Comparison of ENCODE assay signal across 17 mouse cellular contexts in the genomic region with DNA sequence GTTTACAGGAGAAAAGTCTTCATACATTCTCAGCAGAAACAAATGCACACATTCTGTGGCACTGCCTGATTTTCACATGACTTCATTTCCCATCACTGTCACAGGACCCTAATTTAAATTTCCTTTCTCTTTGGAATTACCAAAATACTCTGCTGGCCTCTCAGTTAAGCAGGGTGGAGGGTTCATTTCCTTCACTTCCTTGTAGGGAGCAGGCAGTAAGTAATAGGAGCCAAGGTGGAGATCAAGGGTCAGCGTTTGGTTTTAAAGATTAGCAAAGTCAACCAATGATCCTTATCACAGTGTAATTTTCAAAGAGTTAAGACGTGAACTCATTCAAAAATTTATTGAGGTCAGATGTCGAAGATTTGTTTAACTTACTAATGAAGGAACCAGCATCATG.
"Had no signal": no experiment of that assay in that cellular context is flagged by ENCODE, and none has a peak within 500 bp of the region (broad histone marks: within the 10 kb centered on the region; RNA-seq: fewer than 3 reads in every experiment).

No protein-coding gene starts in this region.

- ATAC-seq: lung, postnatal 0 days; midbrain, embryonic 13.5 days; midbrain, embryonic 15.5 days had no signal

- H3K27me3 ChIP-seq: neural tube, embryonic 12.5 days had no signal

- H3K4me2 ChIP-seq: lung, embryonic 15.5 days; midbrain, embryonic 11.5 days; midbrain, embryonic 13.5 days; midbrain, embryonic 15.5 days; neural tube, embryonic 12.5 days; stomach, embryonic 15.5 days had no signal

- H3K36me3 ChIP-seq: lung, embryonic 15.5 days; midbrain, embryonic 13.5 days; midbrain, embryonic 15.5 days; neural tube, embryonic 12.5 days; stomach, embryonic 15.5 days had no signal

- H3K9me3 ChIP-seq: lung, embryonic 15.5 days; megakaryocyte, embryonic 14.5 days; midbrain, embryonic 13.5 days; midbrain, embryonic 15.5 days; neural tube, embryonic 12.5 days; stomach, embryonic 15.5 days had no signal

- DNase-seq: lung, adult 2 months; lung, postnatal 14 days; lung, postnatal 36 days; right cerebral cortex, postnatal 14 days; thymus, adult 2 months; thymus, postnatal 25 days; thymus, postnatal 4 days had no signal

- H3K4me1 ChIP-seq: megakaryocyte, embryonic 14.5 days; midbrain, embryonic 13.5 days; midbrain, embryonic 15.5 days; neural tube, embryonic 12.5 days; stomach, embryonic 15.5 days had no signal

- H3K9ac ChIP-seq: lung, embryonic 15.5 days; midbrain, embryonic 13.5 days; midbrain, embryonic 15.5 days; neural tube, embryonic 12.5 days; stomach, embryonic 15.5 days had no signal

- H3K27ac ChIP-seq: lung, embryonic 15.5 days; macrophage; midbrain, embryonic 13.5 days; midbrain, embryonic 15.5 days; neural tube, embryonic 12.5 days; stomach, embryonic 15.5 days; stomach, postnatal 0 days had no signal

- H3K4me3 ChIP-seq: lung, embryonic 15.5 days; megakaryocyte, embryonic 14.5 days; midbrain, embryonic 13.5 days; midbrain, embryonic 15.5 days; neural tube, embryonic 12.5 days; stomach, embryonic 15.5 days had no signal
